Mouse (Mus musculus) left cerebral cortex, postnatal 36 days (tissue): ENCODE data around the gene Tmem95. TPM values are rescaled to one million over a fixed set of nuclear protein-coding genes. Genes with fewer than 3 reads are reported as not detected.

ENCODE experiments used
- DNase-seq, 2 experiments: peaks; one replicate each; pipeline ENCODE4 v3.0.0; 2021 to 2022; ENCODE audit warnings: low spot score in 2 of 2, mixed read lengths in 1 of 2
- intact Hi-C: fragments of 180-260 bp; cut with DNase I; formaldehyde crosslinking; loops from one replicate; pipeline ENCODE4 v1.15.1; 2025
- microRNA-seq: library from miRNA; unstranded; fragments of <30 nt; microRNA quantifications from one replicate; pipeline ENCODE4 v1.2.0, GENCODE M21; 2022
- total RNA-seq, 2 experiments: library from RNA; stranded (reverse); gene quantifications; 2 replicates each; pipeline ENCODE4 v1.2.3; 2021

Tmem95 gene
- total RNA-seq, 2 experiments from 2014 or later, result not detected

DNA sequence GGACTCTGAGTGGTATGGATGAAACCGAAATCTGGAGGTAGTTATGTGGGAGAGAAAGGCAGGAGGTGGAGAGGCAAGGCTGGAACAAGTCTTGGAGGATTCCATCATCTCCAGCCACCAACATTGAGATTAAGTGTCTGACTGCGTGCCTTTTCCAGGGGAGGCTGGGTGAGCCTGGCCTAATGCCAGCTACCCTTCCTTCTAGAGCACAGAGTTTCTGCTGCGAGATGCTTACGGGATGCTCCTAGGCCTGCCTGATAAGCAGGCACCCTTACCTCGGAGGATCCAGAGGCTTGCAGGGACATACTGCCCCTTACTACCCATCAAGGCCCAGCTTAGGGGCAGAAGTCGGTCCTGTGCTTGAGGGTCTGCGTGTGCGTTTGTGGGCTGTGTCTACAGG lies 44.3 kb downstream of the Tmem95 start:
- DNase-seq, result no peak
- intact Hi-C loops, result no loop called here

DNA sequence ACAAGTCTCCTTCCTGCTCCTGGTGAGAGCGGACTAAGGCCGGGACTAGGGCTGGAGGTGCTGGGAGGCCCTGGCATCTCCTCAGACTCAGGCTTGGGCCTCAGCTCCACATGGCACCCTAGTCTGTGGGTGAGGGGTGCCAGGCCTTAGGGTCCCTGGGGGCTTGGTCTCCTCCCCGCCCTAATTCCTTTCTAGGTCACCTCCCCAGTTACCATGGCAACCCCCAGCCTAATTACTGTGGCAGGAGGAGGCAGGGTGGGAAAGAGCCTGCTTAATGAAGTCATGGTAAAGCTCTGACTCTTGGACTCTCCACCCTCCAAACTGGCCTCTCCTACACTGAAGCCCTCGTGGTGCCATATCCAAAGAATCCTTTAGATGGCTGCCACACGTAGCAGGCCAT lies 49.0 kb downstream of the Tmem95 start:
- no peak for DNase-seq
- intact Hi-C loops, result no loop called here

Small RNAs within 50 kb of the gene (microRNA-seq; reads per million reads assigned to microRNA genes)
- gene Mir6924, result not detected

Other genes starting within 250 kb of the Tmem95 start
- 100 to 1,000 TPM; 117 to 149 TPM for gene Fxr2, start 245.0 kb downstream of the Tmem95 start, total RNA-seq
- gene Sox15, start 222.7 kb downstream of the Tmem95 start, total RNA-seq, result under 1 TPM in 1 of 2 experiments, not detected in 1; 0.39 TPM
- 10 to 100 TPM; 59.8 to 62.3 TPM for gene Mpdu1, start 215.4 kb downstream of the Tmem95 start, total RNA-seq
- 10 to 100 TPM; 14.9 to 15.1 TPM for gene Cd68, start 211.9 kb downstream of the Tmem95 start, total RNA-seq
- 100 to 1,000 TPM; 276 to 285 TPM for gene Eif4a1, start 205.6 kb downstream of the Tmem95 start, total RNA-seq
- gene Senp3, start 195.9 kb downstream of the Tmem95 start, total RNA-seq, result 100 to 1,000 TPM in 1 of 2 experiments, 10 to 100 TPM in 1; 84.3 to 114 TPM
- 1 to 10 TPM; 2.3 to 2.6 TPM for gene Tnfsf13, start 192.2 kb downstream of the Tmem95 start, total RNA-seq
- gene Tnfsf12, start 182.2 kb downstream of the Tmem95 start, total RNA-seq, result 10 to 100 TPM in 1 of 2 experiments, 1 to 10 TPM in 1; 7.2 to 12.3 TPM
- gene Tnfsfm13, start 181.9 kb downstream of the Tmem95 start, total RNA-seq, result 1 to 10 TPM; 1.7 to 3.0 TPM
- 10 to 100 TPM; 53.5 to 59.7 TPM for gene Polr2a, start 119.4 kb downstream of the Tmem95 start, total RNA-seq
- gene Slc35g3, start 116.0 kb downstream of the Tmem95 start, total RNA-seq, result not detected
- gene Zbtb4, start 112.1 kb downstream of the Tmem95 start, total RNA-seq, result 100 to 1,000 TPM; 122 to 127 TPM
- under 1 TPM; 0.66 to 0.81 TPM for gene Chrnb1, start 82.1 kb downstream of the Tmem95 start, total RNA-seq
- gene Fgf11, start 76.2 kb downstream of the Tmem95 start, total RNA-seq, result 10 to 100 TPM; 14.1 to 18.7 TPM
- not detected for gene Tmem102, start 72.4 kb downstream of the Tmem95 start, total RNA-seq
- not detected for gene Gm39566, start 62.7 kb downstream of the Tmem95 start, total RNA-seq
- not detected for gene Spem2, start 59.6 kb downstream of the Tmem95 start, total RNA-seq
- under 1 TPM; 0.52 TPM for gene Spem1, start 55.8 kb downstream of the Tmem95 start, total RNA-seq
- gene Nlgn2, start 40.2 kb downstream of the Tmem95 start, total RNA-seq, result 100 to 1,000 TPM; 239 to 241 TPM
- gene Tmem256, start 39.5 kb downstream of the Tmem95 start, total RNA-seq, result 100 to 1,000 TPM; 111 to 130 TPM
- gene Plscr3, start 31.6 kb downstream of the Tmem95 start, total RNA-seq, result 10 to 100 TPM; 18.4 to 18.7 TPM
- gene Tnk1, start 19.3 kb downstream of the Tmem95 start, total RNA-seq, result not detected
- gene Kctd11, start 3.4 kb upstream of the Tmem95 start, total RNA-seq, result 1 to 10 TPM in 1 of 2 experiments, under 1 TPM in 1; 0.93 to 1.3 TPM
- under 1 TPM in 1 of 2 experiments, not detected in 1; 0.27 TPM for gene Acap1, start 17.5 kb upstream of the Tmem95 start, total RNA-seq
- gene 2810408A11Rik, start 23.0 kb upstream of the Tmem95 start, total RNA-seq, result under 1 TPM in 1 of 2 experiments, not detected in 1; 0.64 TPM
- gene Neurl4, start 23.1 kb upstream of the Tmem95 start, total RNA-seq, result 100 to 1,000 TPM; 114 to 121 TPM
- 10 to 100 TPM; 25.9 to 32.4 TPM for gene Gps2, start 35.9 kb upstream of the Tmem95 start, total RNA-seq
- 100 to 1,000 TPM; 406 to 453 TPM for gene Eif5a, start 43.9 kb upstream of the Tmem95 start, total RNA-seq
- gene Ybx2, start 57.8 kb upstream of the Tmem95 start, total RNA-seq, result 10 to 100 TPM in 1 of 2 experiments, 1 to 10 TPM in 1; 4.6 to 14.7 TPM
- 1 to 10 TPM; 3.6 to 4.4 TPM for gene Slc2a4, start 70.2 kb upstream of the Tmem95 start, total RNA-seq
- not detected for gene Cldn7, start 86.8 kb upstream of the Tmem95 start, total RNA-seq
- gene Ctdnep1, start 103.1 kb upstream of the Tmem95 start, total RNA-seq, result 100 to 1,000 TPM; 112 to 128 TPM
- gene Elp5, start 104.5 kb upstream of the Tmem95 start, total RNA-seq, result 10 to 100 TPM; 79.2 to 88.5 TPM
- 100 to 1,000 TPM; 199 to 219 TPM for gene Gabarap, start 113.1 kb upstream of the Tmem95 start, total RNA-seq
- gene Phf23, start 117.8 kb upstream of the Tmem95 start, total RNA-seq, result 10 to 100 TPM; 41.3 to 46.1 TPM
- 10 to 100 TPM; 25.4 to 36.0 TPM for gene Dvl2, start 122.6 kb upstream of the Tmem95 start, total RNA-seq
- gene Acadvl, start 137.4 kb upstream of the Tmem95 start, total RNA-seq, result 10 to 100 TPM; 54.3 to 58.5 TPM
- gene Dlg4, start 138.9 kb upstream of the Tmem95 start, total RNA-seq, result 100 to 1,000 TPM; 867 to 894 TPM
- gene Asgr1, start 176.1 kb upstream of the Tmem95 start, total RNA-seq, result 1 to 10 TPM in 1 of 2 experiments, under 1 TPM in 1; 0.99 to 1.1 TPM
- not detected for gene Asgr2, start 214.6 kb upstream of the Tmem95 start, total RNA-seq